Mouse (Mus musculus): ENCODE data around the gene Yif1b. TPM values are rescaled to one million over a fixed set of nuclear protein-coding genes. Genes with fewer than 3 reads are reported as not detected.

The Yif1b gene
- total RNA-seq, 1 experiment, result 201 TPM

- Histone ChIP-seq H3K27ac (ENCODE audit: insufficient read depth, low read depth, low read length, poor library complexity, severe bottlenecking) (no peak overlapping the region), H3K4me1 (ENCODE audit: control insufficient read depth in 2 of 2, insufficient read depth in 2 of 2, low read length in 2 of 2, poor library complexity in 1 of 2) (peaks cover 0 to 1% of the 10 kb centered on the region in 2 experiments; a peak in 1 of 4 replicates), H3K9ac (ENCODE audit: insufficient read depth, low read depth, low read length, poor library complexity, severe bottlenecking) (no peak overlapping the region), H3K4me3 (ENCODE audit: insufficient read depth in 1 of 2, low read depth in 1 of 2, low read length in 2 of 2, poor library complexity in 1 of 2, severe bottlenecking in 1 of 2) (peak overlapping the region in 1 of 2 experiments; percentile 40; a peak in 1 of 4 replicates), H3K36me3 (ENCODE audit: control insufficient read depth, insufficient read depth, low read length, poor library complexity, severe bottlenecking) (no peaks in the 10 kb centered on the region), H3K9me3 (ENCODE audit: control insufficient read depth, insufficient read depth, low read depth, low read length) (no peaks in the 10 kb centered on the region)
- TF ChIP-seq MAFK (IDR thresholded peaks at IDR 0.05; ENCODE audit: insufficient read depth, low read depth, low read length), result no peak
- no peak for TF ChIP-seq HCFC1 (IDR thresholded peaks at IDR 0.05; ENCODE audit: borderline replicate concordance, insufficient read depth, low read length)
- TF ChIP-seq ZNF384 (IDR thresholded peaks at IDR 0.05; ENCODE audit: low read depth, low read length), result no peak
- no peak for TF ChIP-seq CHD2 (IDR thresholded peaks at IDR 0.05; ENCODE audit: low read depth, low read length)
- TF ChIP-seq ZC3H11A (IDR thresholded peaks at IDR 0.05; ENCODE audit: borderline replicate concordance, low read depth, low read length), result no peak
- no peak for DNase-seq (ENCODE audit: low read depth, low spot score)
- in situ Hi-C loops (cut with MboI; ENCODE audit: low sequenced_read_pairs in 2 of 2, unreplicated experiment in 2 of 2), result no loop called here
Measured at GRCm38 (mm10) chr7:29214236-29214635, 23.9 kb upstream of the Yif1b start.

- peak; percentile 62 for DNase-seq (ENCODE audit: low read depth, low spot score)
- Histone ChIP-seq H3K36me3 (ENCODE audit: control insufficient read depth, insufficient read depth, low read length, poor library complexity, severe bottlenecking) (no peaks in the 10 kb centered on the region), H3K4me1 (ENCODE audit: control insufficient read depth in 2 of 2, insufficient read depth in 2 of 2, low read length in 2 of 2, poor library complexity in 1 of 2) (peaks cover 0 to 1% of the 10 kb centered on the region in 2 experiments; a peak in 1 of 4 replicates), H3K9ac (ENCODE audit: insufficient read depth, low read depth, low read length, poor library complexity, severe bottlenecking) (no peak overlapping the region), H3K4me3 (ENCODE audit: insufficient read depth in 1 of 2, low read depth in 1 of 2, low read length in 2 of 2, poor library complexity in 1 of 2, severe bottlenecking in 1 of 2) (no peak overlapping the region), H3K27ac (ENCODE audit: insufficient read depth, low read depth, low read length, poor library complexity, severe bottlenecking) (no peak overlapping the region), H3K9me3 (ENCODE audit: control insufficient read depth, insufficient read depth, low read depth, low read length) (no peaks in the 10 kb centered on the region)
- TF ChIP-seq ZC3H11A (IDR thresholded peaks at IDR 0.05; ENCODE audit: borderline replicate concordance, low read depth, low read length) (no peak), HCFC1 (IDR thresholded peaks at IDR 0.05; ENCODE audit: borderline replicate concordance, insufficient read depth, low read length) (peak; percentile 84)
- in situ Hi-C loops (cut with MboI; ENCODE audit: low sequenced_read_pairs in 2 of 2, unreplicated experiment in 2 of 2), result no loop called here
Measured at GRCm38 (mm10) chr7:29214846-29215245, 23.3 kb upstream of the Yif1b start.

GRCm38 (mm10) chr7:29224756-29225394 lies 13.3 kb upstream of the Yif1b start:
- H3K4me3 ChIP-seq (ENCODE audit: insufficient read depth in 1 of 2, low read depth in 1 of 2, low read length in 2 of 2, poor library complexity in 1 of 2, severe bottlenecking in 1 of 2), result peak overlapping the region in 1 of 2 experiments; percentile 20; a peak in 1 of 4 replicates
- H3K4me1 ChIP-seq (ENCODE audit: control insufficient read depth in 2 of 2, insufficient read depth in 2 of 2, low read length in 2 of 2, poor library complexity in 1 of 2), result peaks cover 1 to 10% of the 10 kb centered on the region in 2 experiments; a peak in 2 of 4 replicates
- no peaks in the 10 kb centered on the region for H3K36me3 ChIP-seq (ENCODE audit: control insufficient read depth, insufficient read depth, low read length, poor library complexity, severe bottlenecking)
- H3K27ac ChIP-seq (ENCODE audit: insufficient read depth, low read depth, low read length, poor library complexity, severe bottlenecking), result no peak overlapping the region
- no peaks in the 10 kb centered on the region for H3K9me3 ChIP-seq (ENCODE audit: control insufficient read depth, insufficient read depth, low read depth, low read length)
- H3K9ac ChIP-seq (ENCODE audit: insufficient read depth, low read depth, low read length, poor library complexity, severe bottlenecking), result peak overlapping the region; percentile 23; the same call in 1 of the 2 replicates
- in situ Hi-C loops (cut with MboI; ENCODE audit: low sequenced_read_pairs in 2 of 2, unreplicated experiment in 2 of 2), result no loop called here
- DNase-seq (ENCODE audit: low read depth, low spot score), result no peak
- TF ChIP-seq ZC3H11A (IDR thresholded peaks at IDR 0.05; ENCODE audit: borderline replicate concordance, low read depth, low read length) (no peak), CHD2 (IDR thresholded peaks at IDR 0.05; ENCODE audit: low read depth, low read length) (no peak)

- peaks cover 1 to 10% of the 10 kb centered on the region in 2 experiments; a peak in 2 of 4 replicates for H3K4me1 ChIP-seq (ENCODE audit: control insufficient read depth in 2 of 2, insufficient read depth in 2 of 2, low read length in 2 of 2, poor library complexity in 1 of 2)
- no peak overlapping the region for H3K27ac ChIP-seq (ENCODE audit: insufficient read depth, low read depth, low read length, poor library complexity, severe bottlenecking)
- H3K9ac ChIP-seq (ENCODE audit: insufficient read depth, low read depth, low read length, poor library complexity, severe bottlenecking), result no peak overlapping the region
- H3K4me3 ChIP-seq (ENCODE audit: insufficient read depth in 1 of 2, low read depth in 1 of 2, low read length in 2 of 2, poor library complexity in 1 of 2, severe bottlenecking in 1 of 2), result no peak overlapping the region
- no peaks in the 10 kb centered on the region for H3K36me3 ChIP-seq (ENCODE audit: control insufficient read depth, insufficient read depth, low read length, poor library complexity, severe bottlenecking)
- H3K9me3 ChIP-seq (ENCODE audit: control insufficient read depth, insufficient read depth, low read depth, low read length), result no peaks in the 10 kb centered on the region
- TF ChIP-seq ZC3H11A (IDR thresholded peaks at IDR 0.05; ENCODE audit: borderline replicate concordance, low read depth, low read length) (no peak), CHD2 (IDR thresholded peaks at IDR 0.05; ENCODE audit: low read depth, low read length) (no peak), ZNF384 (IDR thresholded peaks at IDR 0.05; ENCODE audit: low read depth, low read length) (no peak), HCFC1 (IDR thresholded peaks at IDR 0.05; ENCODE audit: borderline replicate concordance, insufficient read depth, low read length) (no peak), MAFK (IDR thresholded peaks at IDR 0.05; ENCODE audit: insufficient read depth, low read depth, low read length) (no peak)
- no peak for DNase-seq (ENCODE audit: low read depth, low spot score)
- in situ Hi-C loops (cut with MboI; ENCODE audit: low sequenced_read_pairs in 2 of 2, unreplicated experiment in 2 of 2), result no loop called here
Measured at GRCm38 (mm10) chr7:29225520-29225919, 12.6 kb upstream of the Yif1b start.

GRCm38 (mm10) chr7:29228202-29228601 lies 9.9 kb upstream of the Yif1b start:
- no peak for DNase-seq (ENCODE audit: low read depth, low spot score)
- H3K4me3 ChIP-seq (ENCODE audit: insufficient read depth in 1 of 2, low read depth in 1 of 2, low read length in 2 of 2, poor library complexity in 1 of 2, severe bottlenecking in 1 of 2), result no peak overlapping the region
- in situ Hi-C loops (cut with MboI; ENCODE audit: low sequenced_read_pairs in 2 of 2, unreplicated experiment in 2 of 2), result no loop called here
- H3K36me3 ChIP-seq (ENCODE audit: control insufficient read depth, insufficient read depth, low read length, poor library complexity, severe bottlenecking), result no peaks in the 10 kb centered on the region
- TF ChIP-seq HCFC1 (IDR thresholded peaks at IDR 0.05; ENCODE audit: borderline replicate concordance, insufficient read depth, low read length) (no peak), CHD2 (IDR thresholded peaks at IDR 0.05; ENCODE audit: low read depth, low read length) (no peak), ZNF384 (IDR thresholded peaks at IDR 0.05; ENCODE audit: low read depth, low read length) (no peak)
- peaks cover 1 to 10% of the 10 kb centered on the region in 2 experiments; a peak in 2 of 4 replicates for H3K4me1 ChIP-seq (ENCODE audit: control insufficient read depth in 2 of 2, insufficient read depth in 2 of 2, low read length in 2 of 2, poor library complexity in 1 of 2)
- no peak overlapping the region for H3K27ac ChIP-seq (ENCODE audit: insufficient read depth, low read depth, low read length, poor library complexity, severe bottlenecking)
- no peaks in the 10 kb centered on the region for H3K9me3 ChIP-seq (ENCODE audit: control insufficient read depth, insufficient read depth, low read depth, low read length)
- no peak overlapping the region for H3K9ac ChIP-seq (ENCODE audit: insufficient read depth, low read depth, low read length, poor library complexity, severe bottlenecking)

All from ES-E14 (cell line).